Mouse (Mus musculus): ENCODE measurements around the gene Sgf29. TPM values are rescaled to one million over a fixed set of nuclear protein-coding genes. Genes with fewer than 3 reads are reported as not detected.

Sgf29 gene
- 28.6 and 31.7 TPM in 2 replicates for polyA plus RNA-seq (2012; ENCODE audit: insufficient read depth, insufficient read length, missing spikeins)

DNA sequence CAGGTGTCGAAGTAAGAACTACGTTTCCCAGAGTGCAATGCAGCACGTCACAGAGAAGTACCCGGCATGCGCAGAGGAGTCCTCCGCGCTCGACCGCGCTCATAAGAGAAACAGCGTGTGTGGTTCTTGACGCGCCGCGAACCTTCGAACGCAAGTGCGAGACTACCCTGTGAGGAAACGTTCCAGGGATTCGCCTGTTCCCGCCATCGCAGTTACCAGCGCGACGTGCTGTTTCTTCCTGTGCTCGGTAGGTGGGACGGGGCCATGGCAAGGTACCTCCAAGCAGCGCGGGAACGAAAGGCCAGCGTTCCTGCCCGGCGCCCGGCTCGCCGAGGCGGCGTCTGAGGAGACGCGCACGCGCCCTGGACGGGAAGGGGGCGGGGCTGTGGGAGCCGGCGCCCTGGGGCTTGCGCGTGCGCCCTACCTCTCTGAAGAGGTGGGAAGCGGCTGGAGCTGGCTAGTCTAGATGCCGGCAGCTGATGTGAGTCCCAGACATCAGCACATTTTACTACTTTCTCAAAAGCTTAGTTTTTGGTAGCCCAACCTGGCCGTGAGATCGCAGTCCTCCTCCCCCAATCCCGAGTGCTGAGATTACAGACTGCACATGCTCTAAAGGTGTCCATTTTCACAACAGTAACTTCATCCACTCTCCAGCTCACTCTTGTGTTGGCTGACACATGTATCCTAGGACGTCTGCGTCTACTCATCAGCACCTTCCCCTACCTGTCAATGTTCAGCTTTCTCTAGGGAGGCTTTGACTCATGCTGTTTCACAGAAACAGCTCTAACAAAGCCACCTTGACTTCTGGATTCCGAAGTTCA, at the start of gene Sgf29:
Gene Sgf29 (plus strand): TSS at position 79 of the 821 bp plus-strand sequence.
- H3K4me1 ChIP-seq (ENCODE audit: control insufficient read depth, insufficient read depth, low read length), result peaks cover 16% of the 10 kb centered on the region
- H3K27ac ChIP-seq (ENCODE audit: insufficient read depth, low read depth, low read length), result peak within 1 kb of the TSS; percentile 67
- TF ChIP-seq CTCF (IDR thresholded peaks at IDR 0.05; ENCODE audit: low read depth, low read length) (no peak), POLR2A (IDR thresholded peaks at IDR 0.05; ENCODE audit: borderline replicate concordance, low read depth, low read length) (no peak)
- H3K4me3 ChIP-seq (ENCODE audit: insufficient read depth, low read length), result peak within 1 kb of the TSS; percentile 69

DNA sequence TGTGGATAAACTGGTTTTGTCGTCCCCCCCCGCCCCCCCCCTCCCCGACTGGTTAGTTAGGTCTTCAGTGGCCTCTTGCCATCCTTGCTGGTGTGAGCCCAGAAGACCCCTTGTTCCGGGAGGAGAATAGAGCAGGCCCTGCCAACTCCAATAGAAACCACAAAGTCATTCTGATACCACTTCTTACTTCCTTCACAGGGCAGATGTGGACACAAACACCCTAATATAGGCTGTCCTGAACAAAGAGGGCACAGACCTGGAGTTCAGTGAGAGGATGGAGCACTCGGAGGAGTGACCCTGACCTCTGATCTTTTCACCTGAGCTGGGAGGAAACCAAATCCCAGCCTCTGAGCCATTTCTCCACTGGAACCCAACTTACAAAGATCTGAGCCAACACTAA, 47.2 kb upstream of the Sgf29 start:
- TF ChIP-seq CTCF (IDR thresholded peaks at IDR 0.05; ENCODE audit: low read depth, low read length), result no peak
- TF ChIP-seq POLR2A (IDR thresholded peaks at IDR 0.05; ENCODE audit: borderline replicate concordance, low read depth, low read length), result no peak
- Histone ChIP-seq H3K4me3 (ENCODE audit: insufficient read depth, low read length) (no peak overlapping the region), H3K27ac (ENCODE audit: insufficient read depth, low read depth, low read length) (no peak overlapping the region), H3K4me1 (ENCODE audit: control insufficient read depth, insufficient read depth, low read length) (peaks cover 52% of the 10 kb centered on the region)

DNA sequence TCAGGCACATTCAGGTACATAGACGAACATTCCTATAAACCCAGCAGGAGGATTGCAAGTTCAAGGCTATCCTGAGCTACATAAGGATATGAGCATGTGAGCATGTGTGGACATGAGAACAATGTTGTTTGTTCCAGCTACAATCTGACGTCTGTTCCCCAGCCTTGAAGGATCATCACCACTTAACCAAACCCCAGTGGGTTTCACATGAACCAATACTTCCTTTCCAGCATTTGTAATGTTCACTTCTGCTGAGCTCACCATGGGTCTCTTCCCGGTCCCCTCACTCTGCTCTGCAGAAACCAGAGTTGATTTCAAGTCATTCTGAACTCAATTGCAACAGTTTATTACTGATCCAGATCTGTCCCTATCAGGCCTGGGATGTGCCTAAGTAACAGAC, 46.5 kb upstream of the Sgf29 start:
- Histone ChIP-seq H3K4me1 (ENCODE audit: control insufficient read depth, insufficient read depth, low read length) (peaks cover 57% of the 10 kb centered on the region), H3K4me3 (ENCODE audit: insufficient read depth, low read length) (no peak overlapping the region), H3K27ac (ENCODE audit: insufficient read depth, low read depth, low read length) (no peak overlapping the region)
- TF ChIP-seq POLR2A (IDR thresholded peaks at IDR 0.05; ENCODE audit: borderline replicate concordance, low read depth, low read length) (no peak), CTCF (IDR thresholded peaks at IDR 0.05; ENCODE audit: low read depth, low read length) (no peak)

DNA sequence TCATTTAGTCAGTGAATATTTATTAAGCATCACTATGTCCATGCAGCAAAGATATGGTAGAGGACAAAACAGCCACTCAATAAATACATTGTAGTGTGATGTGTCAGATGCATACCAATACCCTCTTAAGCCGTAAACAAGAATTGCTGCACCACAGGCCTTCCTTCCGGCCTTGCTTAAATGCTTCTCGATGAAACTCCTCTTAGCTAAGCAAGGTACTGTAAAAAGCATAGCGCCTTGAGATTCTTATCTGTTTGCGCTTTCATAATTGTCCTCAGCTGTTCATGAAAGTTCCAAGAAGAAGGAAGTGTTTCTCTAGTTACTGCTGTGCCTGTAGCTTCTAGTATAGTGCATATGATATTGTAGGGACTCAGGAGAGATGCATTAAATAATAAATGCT, 42.5 kb upstream of the Sgf29 start:
- Histone ChIP-seq H3K27ac (ENCODE audit: insufficient read depth, low read depth, low read length) (peak overlapping the region; percentile 61; the same call in 1 of the 2 replicates), H3K4me1 (ENCODE audit: control insufficient read depth, insufficient read depth, low read length) (peaks cover 39% of the 10 kb centered on the region), H3K4me3 (ENCODE audit: insufficient read depth, low read length) (no peak overlapping the region)
- TF ChIP-seq CTCF (IDR thresholded peaks at IDR 0.05; ENCODE audit: low read depth, low read length) (no peak), POLR2A (IDR thresholded peaks at IDR 0.05; ENCODE audit: borderline replicate concordance, low read depth, low read length) (no peak)

DNA sequence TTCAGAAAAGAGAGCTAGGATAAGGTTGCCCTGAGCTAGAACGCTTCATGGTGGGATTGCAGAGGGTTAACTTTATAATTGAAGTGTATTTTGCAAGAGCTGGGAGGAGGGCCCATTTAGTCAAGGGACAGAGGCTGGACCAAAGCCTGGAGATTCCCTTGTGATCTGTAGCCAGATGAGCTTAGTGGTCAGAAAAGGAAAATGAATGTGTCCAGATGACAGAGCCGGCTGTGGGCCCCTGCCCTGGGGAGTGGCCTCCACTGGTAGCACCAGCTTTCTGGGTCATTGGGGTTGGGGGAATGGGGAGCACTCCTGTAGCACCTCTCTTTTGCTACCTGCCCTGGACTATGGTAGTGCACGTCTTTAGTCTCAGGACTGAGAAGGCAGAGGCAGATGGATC, 42.0 kb upstream of the Sgf29 start:
- H3K4me3 ChIP-seq (ENCODE audit: insufficient read depth, low read length), result no peak overlapping the region
- TF ChIP-seq POLR2A (IDR thresholded peaks at IDR 0.05; ENCODE audit: borderline replicate concordance, low read depth, low read length) (no peak), CTCF (IDR thresholded peaks at IDR 0.05; ENCODE audit: low read depth, low read length) (no peak)
- H3K27ac ChIP-seq (ENCODE audit: insufficient read depth, low read depth, low read length), result peak overlapping the region; percentile 61
- peaks cover 36% of the 10 kb centered on the region for H3K4me1 ChIP-seq (ENCODE audit: control insufficient read depth, insufficient read depth, low read length)

DNA sequence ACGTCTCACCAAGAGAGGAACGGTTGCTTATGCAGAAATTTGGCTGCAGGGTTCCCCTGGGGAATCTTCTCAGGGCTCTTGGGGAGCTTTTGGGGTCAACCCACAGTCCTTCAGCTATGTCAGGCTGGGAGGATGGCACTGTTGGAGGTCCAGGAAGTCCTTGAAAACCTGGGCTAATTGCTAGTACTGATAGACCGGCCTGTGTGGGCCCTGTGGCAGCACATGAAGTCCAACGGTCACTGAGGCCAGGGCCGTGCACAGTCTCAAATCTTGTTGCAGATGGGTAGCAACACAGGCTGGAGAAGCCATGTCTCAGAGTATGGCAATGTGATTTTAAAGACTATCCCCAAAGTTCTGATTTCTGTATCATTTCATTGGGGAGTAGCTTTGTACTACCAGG, 41.3 kb upstream of the Sgf29 start:
- Histone ChIP-seq H3K4me1 (ENCODE audit: control insufficient read depth, insufficient read depth, low read length) (peaks cover 28% of the 10 kb centered on the region), H3K27ac (ENCODE audit: insufficient read depth, low read depth, low read length) (no peak overlapping the region), H3K4me3 (ENCODE audit: insufficient read depth, low read length) (no peak overlapping the region)
- TF ChIP-seq POLR2A (IDR thresholded peaks at IDR 0.05; ENCODE audit: borderline replicate concordance, low read depth, low read length) (no peak), CTCF (IDR thresholded peaks at IDR 0.05; ENCODE audit: low read depth, low read length) (no peak)

DNA sequence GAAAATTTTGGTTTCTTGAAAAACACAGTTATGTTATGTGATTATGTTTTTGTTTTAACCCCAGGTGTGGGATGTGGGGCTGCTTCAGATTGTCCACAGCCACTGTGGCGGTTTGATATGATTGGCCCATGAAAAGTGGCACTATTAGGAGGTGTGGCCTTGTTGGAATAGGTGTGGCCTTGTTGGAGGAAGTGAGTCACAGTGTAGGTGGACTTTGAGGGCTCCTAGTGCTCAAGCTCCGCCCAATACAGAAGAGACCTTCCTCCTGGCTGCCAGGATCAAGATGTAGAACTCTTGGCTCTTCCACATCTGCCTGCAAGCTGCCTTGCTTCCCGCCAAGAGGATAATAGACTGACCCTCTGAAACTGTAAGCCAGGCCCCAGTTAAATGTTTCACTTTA, 36.4 kb upstream of the Sgf29 start:
- H3K27ac ChIP-seq (ENCODE audit: insufficient read depth, low read depth, low read length), result no peak overlapping the region
- TF ChIP-seq POLR2A (IDR thresholded peaks at IDR 0.05; ENCODE audit: borderline replicate concordance, low read depth, low read length) (no peak), CTCF (IDR thresholded peaks at IDR 0.05; ENCODE audit: low read depth, low read length) (no peak)

DNA sequence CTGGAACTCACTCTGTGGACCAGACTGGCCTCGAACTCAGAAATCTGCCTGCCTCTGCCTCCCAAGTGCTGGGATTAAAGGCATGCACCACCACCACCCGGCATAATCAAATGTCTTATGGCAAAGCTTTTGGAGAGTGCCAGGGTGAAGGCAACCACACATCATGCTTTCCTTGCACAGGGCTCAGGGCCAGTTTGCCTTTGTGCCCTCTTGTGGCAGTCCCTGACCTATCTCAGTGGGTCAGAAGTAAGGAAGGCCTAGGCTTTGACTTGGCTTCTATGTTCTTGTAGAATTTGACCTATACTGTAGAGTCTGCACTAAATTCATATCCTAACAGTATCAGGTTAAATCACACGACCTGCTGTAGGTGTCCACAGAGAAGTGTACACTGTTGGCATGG, 32.4 kb upstream of the Sgf29 start:
- Histone ChIP-seq H3K27ac (ENCODE audit: insufficient read depth, low read depth, low read length) (no peak overlapping the region), H3K4me1 (ENCODE audit: control insufficient read depth, insufficient read depth, low read length) (peaks cover 8% of the 10 kb centered on the region), H3K4me3 (ENCODE audit: insufficient read depth, low read length) (no peak overlapping the region)
- TF ChIP-seq POLR2A (IDR thresholded peaks at IDR 0.05; ENCODE audit: borderline replicate concordance, low read depth, low read length) (no peak), CTCF (IDR thresholded peaks at IDR 0.05; ENCODE audit: low read depth, low read length) (0 out of 2 replicates have a peak, but pooled peaks have one; percentile 23)

More for the DNA sequence above, 36.4 kb upstream of the Sgf29 start:
- H3K4me3 ChIP-seq (ENCODE audit: insufficient read depth, low read length), result no peak overlapping the region
- peaks cover 3% of the 10 kb centered on the region for H3K4me1 ChIP-seq (ENCODE audit: control insufficient read depth, insufficient read depth, low read length)

DNA sequence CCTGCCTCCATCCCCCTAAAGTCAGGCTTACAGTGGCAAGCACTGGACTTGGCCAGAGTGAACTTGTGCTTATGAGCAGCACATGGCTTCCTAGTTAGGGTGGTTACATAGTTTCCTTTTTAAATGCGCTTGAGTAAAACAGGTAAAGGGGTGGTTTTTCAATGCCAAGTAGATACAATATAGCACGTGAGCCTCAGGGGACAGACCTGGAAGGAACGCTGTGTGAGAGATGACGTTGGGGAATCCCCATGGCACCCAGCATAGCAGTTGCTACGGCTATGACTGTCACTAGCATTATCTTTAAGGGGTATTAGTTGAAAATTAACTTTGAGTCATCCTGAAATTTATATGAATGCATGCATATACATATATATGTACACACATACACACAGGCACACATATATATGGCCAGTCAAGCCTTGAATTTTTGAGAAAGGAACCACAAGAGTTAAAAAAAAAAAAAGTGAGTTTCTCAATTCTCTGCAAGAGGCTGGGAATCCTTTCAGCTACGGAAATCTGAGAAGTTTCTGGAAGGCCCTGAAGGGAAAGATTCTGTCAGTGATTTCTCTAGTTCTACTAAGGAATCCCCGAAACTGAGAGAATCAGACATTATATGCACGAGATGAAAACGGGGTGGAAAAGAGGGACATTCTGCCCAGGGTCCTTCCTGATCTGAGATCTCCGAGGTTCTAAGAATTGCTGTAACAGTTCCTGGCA, 29.4 kb upstream of the Sgf29 start:
- peaks cover 34% of the 10 kb centered on the region for H3K4me1 ChIP-seq (ENCODE audit: control insufficient read depth, insufficient read depth, low read length)
- no peak for TF ChIP-seq CTCF (IDR thresholded peaks at IDR 0.05; ENCODE audit: low read depth, low read length)
- TF ChIP-seq POLR2A (IDR thresholded peaks at IDR 0.05; ENCODE audit: borderline replicate concordance, low read depth, low read length), result no peak

More for the DNA sequence above, 29.4 kb upstream of the Sgf29 start:
- H3K4me3 ChIP-seq (ENCODE audit: insufficient read depth, low read length), result no peak overlapping the region
- H3K27ac ChIP-seq (ENCODE audit: insufficient read depth, low read depth, low read length), result no peak overlapping the region

All from bone marrow macrophage, adult 2 months (primary cell).